Mouse (Mus musculus) telencephalon, adult 2 months (tissue): Measurements from ENCODE around the gene Ptpa.

Experiments used
- DNase-seq: peaks from one replicate; pipeline ENCODE4 v3.0.0-alpha.2; 2011; ENCODE audit warnings: low read depth, low spot score

The Ptpa gene

GRCm38 (mm10) chr2:30415936-30416648, at the start of gene Ptpa:
TSS of gene Ptpa (plus strand) at chr2:30416039.
- peak; percentile 79 for DNase-seq

DNA sequence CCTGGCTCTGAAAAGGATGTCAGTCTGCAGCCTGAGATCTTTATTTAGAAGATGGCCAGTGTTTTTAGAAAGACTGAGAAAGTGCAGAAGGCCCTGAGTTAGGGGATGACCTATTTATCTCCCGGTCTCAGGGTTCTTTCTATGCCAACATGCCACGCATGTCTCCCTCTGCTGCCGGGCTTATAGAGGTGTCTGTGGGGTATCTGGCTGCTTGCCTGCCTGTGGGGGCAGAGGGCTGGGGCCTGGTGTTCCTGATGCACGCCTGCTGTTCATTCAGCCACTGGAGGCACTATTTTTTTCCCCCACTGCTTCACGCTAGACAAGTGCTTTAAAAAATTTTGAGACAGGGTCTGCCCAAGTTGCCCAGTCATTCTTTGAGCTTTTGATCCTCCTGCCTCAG, 49.6 kb upstream of the Ptpa start:
- DNase-seq, result no peak

DNA sequence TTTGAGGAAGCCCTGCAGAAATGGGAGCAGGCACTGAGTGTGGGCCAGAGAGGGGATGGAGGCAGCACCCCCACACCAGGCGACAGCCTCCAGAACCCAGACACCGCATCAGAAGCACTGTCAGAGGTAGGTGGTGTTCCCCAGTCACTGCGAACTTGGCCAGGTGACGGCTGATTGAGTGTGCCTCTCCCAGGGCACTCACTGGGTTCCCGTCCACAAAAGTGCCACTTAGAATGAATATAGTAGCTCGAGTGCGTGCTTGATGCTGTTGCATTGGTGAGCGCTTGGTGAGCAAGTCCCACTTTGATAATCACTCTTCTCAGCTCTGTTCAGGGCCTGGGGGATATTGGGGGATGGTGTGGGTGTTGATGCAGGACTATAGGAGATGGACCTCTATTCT, 44.3 kb upstream of the Ptpa start:
- DNase-seq, result no peak

DNA sequence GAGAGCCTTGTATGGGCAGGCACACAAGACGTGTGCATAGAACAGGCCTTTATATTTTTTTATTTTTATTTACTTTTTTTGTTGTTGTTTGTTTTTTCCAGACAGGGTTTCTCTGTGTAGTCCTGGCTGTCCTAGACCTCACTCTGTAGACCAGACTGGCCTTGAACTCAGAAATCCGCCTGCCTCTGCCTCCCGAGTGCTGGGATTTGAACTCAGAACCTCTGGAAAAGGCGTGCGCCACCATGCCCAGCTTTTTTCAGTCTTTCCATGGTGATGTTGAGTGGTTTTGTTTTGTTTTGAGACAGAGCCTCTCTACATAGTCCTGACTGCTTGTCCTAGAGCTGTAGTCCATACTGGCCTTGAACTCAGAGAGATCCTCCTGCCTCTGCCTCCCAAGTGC, 43.1 kb upstream of the Ptpa start:
- no peak for DNase-seq

- DNase-seq, result no peak
Measured at GRCm38 (mm10) chr2:30375893-30376292, 39.9 kb upstream of the Ptpa start.

DNA sequence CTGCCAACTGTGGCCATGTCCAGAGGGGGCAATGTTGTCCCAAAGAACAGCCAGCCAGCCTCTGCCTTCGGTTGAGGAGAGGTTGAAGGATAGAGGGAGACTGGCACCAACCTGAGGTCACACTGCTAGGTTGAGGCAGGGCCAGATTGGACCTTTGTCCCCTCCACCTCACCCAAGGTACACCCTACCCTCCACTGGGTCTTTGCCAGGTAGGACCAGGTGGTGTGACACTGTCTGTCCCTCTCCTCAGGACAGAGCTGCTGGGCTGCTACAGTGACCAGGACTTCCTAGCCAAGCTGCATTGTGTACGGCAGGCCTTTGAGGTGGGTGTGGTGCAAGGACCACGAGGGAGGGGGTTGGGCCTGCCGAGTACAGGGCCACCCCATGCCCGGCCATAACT, 38.1 kb upstream of the Ptpa start:
- DNase-seq, result no peak

GRCm38 (mm10) chr2:30379307-30379706, 36.5 kb upstream of the Ptpa start:
- no peak for DNase-seq

DNA sequence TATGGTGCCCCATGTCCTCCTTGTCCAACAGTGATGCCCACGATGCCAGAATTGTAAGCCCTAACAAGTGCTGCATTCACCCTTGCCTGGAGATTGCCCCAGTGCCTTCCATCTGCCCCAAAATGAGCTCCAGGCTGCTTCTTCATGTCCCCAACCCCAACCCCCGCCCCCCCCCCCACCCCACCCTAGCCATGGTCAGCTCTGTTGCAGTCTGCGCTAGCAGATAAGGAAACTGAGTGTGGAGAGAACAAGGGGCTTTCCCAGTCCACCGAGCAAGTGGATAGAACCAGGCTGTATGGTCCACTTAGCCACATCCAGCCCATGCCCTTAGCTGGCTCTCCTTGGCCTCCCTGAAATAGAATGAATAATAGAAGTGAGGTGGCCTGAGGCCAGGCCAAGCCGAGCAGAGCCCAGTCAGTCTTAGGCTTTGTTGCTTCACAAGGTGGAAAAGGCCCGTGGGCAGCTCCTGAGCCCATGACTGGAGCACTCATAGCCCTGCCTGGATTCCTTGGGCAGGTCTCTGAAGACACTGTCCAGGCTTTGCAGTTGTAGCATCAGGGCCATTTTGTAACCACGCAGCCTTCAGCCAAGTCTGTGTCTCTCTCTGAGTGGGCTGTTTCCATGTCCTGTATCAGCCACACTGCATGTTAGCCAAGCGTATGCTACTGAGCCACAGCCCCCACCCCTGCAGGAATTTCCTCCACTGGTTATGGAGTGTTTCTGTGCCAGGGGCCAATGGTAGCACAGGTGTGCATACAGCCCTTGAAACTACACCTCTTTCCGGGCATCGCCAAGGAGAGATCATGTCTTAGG, 35.1 kb upstream of the Ptpa start:
- no peak for DNase-seq

DNA sequence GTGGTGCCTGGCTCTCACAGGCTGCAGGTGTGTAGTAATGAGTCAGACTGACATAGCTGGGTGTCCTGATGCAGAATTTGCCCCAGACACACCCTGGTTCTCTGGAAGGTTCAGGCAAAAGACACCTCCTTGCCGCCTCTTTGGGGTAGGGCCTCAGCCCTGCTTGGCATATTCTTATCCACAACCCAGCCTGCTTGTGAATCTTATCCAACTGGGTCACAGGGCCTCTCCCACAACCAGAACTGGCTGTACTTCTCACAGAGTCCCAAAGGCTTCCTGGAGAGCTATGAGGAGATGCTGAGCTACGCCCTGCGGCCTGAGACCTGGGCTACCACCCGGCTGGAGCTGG, 34.5 kb upstream of the Ptpa start:
- DNase-seq, result no peak

GRCm38 (mm10) chr2:30384814-30385213, 31.0 kb upstream of the Ptpa start:
- peak; percentile 41 for DNase-seq

- DNase-seq, result no peak
Measured at GRCm38 (mm10) chr2:30385591-30385990, 30.2 kb upstream of the Ptpa start.

GRCm38 (mm10) chr2:30386913-30387312, 28.9 kb upstream of the Ptpa start:
- no peak for DNase-seq

GRCm38 (mm10) chr2:30389000-30389399, 26.8 kb upstream of the Ptpa start:
- no peak for DNase-seq

GRCm38 (mm10) chr2:30392114-30392576, 23.7 kb upstream of the Ptpa start, which contains the start of gene Dolpp1:
TSS of gene Dolpp1 (plus strand) at chr2:30392254.
- DNase-seq, result peak; percentile 99

DNA sequence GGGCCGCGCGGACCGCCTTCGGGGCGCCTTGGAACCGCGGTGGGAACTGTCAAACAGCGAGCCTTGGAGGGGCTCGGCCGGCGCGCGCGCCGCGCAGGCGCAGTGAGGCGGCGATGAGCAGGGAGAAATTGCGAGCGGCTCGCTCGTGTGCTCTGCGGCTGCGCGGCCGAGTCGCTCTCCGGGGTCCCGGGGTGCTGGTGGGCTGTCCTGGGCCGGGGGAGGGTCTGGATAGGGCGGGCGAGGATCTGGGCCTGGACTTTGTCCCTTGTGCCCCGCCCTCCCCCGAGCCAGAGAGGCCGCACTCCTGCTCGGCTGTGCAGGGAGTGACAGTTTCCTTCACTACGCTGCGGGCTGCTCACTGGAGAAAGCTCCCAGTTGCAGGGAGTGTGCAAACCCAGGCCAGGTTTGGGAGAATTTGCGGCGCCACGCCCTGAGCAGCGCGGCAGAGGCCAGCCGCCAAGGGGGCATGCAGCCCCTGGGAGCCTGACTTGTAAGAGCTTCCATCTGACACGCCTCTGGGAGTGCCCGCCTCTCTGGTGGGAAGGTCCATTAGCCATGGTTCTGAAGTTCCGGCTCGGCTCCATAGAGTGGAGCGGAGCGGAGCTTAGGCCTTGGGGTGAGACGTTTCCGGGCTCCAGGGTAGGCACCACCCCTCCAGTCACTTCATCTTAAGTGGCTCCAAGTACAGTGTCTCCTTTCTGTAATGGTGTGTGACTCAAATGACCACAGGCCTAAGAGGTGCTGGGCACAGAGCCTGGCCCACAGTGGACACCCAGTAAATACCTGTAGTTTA, 23.1 kb upstream of the Ptpa start:
- DNase-seq, result no peak

- DNase-seq, result no peak
Measured at GRCm38 (mm10) chr2:30393370-30393656, 22.5 kb upstream of the Ptpa start.

GRCm38 (mm10) chr2:30395757-30396156, 20.1 kb upstream of the Ptpa start:
- DNase-seq, result no peak

DNA sequence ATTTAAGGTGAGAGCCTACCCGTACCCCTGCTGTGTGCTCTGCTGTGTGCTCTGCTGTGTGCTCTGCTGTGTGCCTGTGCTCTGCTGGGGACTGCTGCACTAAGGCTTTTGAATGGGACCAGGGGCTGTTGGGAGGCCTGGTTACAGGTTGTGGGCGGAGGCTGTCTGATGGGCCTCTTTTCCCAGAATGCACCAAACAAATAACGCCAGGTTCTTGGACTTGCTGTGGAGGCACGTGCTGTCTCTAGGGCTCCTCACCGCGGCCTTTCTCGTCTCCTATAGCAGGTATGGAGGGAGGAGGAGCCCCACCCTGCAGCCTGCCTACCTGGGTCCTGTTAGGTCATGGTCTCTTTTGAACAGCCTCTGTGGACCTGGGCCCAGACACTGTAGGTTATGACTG, 19.6 kb upstream of the Ptpa start:
- no peak for DNase-seq

- DNase-seq, result no peak
Measured at GRCm38 (mm10) chr2:30397986-30398512, 17.8 kb upstream of the Ptpa start.

DNA sequence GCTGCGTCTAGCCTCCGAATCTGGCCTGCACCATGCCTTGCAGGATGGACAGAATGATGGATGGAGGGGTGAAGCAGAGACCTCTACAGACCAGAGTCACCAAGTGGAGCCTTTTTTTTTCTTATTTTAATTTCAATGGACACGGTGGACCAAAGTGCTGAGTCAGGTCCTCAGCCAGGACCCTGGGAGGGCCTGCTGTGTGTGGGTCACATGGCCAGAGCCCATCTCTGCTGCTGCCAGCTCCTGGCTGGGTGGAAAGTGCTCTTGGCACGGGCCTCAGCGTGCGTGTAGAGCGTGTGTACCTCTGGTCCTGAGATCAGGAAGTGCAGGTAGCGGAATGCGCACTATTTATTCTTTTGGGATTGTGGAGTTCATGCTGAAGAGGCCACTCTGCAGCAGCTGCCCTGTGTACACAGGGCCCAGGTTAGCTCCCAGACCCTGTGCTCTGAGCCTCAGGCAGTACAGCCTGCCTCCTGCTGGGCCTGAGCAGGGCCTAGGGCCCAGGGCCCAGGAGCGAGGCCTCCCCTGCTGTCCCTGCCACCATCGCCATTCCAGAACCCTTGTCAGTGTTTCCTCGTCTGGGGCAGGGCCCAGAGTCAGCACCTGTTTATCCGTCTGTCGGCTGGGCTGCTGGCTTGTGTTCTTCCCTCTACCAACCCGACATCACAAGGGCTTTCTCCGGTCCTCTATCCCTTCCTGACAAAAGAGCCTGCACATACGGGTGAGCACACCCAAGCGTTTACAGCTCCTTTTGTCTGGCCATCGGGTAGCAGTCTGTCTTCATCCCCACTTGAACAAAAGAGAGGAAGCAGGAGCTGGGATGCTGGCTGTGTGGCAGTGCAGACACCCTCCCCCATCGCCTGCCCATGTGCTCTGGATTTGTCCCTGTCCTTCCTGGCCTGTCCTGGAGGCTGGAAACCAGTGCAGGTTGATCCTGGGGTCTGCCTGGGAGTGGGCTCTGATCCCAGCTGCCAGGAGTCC, 16.4 kb upstream of the Ptpa start:
- DNase-seq, result no peak

DNA sequence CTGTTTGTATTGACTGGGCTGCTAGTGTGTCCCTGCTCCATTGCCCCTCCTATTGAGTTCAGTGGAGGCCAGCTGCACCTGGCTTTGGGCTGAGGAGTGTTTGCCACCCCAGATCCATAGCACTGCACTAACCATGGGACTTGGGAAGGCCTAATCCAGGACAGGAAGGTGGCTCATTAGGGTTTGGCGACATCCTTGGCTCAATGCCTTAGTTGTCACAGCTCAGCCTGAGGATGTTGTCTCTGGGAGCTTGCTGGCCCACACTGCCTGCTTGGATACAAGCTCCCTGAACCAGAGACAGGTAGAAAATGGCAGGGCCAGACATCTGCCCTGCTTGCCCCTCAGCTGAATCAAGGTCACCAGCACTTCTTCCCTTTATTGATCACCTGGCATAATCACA, 14.3 kb upstream of the Ptpa start:
- no peak for DNase-seq
